Mouse (Mus musculus): ENCODE measurements around the gene Lgmn. TPM values are rescaled to one million over a fixed set of nuclear protein-coding genes. Genes with fewer than 3 reads are reported as not detected.
A peak's percentile ranks its signal among the peaks of the same experiment; 100 is the strongest.

The Lgmn gene
- polyA plus RNA-seq, 1 experiment from 2014 or later: 77.1 TPM

- H3K36me3 ChIP-seq (ENCODE audit: control insufficient read depth, insufficient read depth, low read length): no peaks in the 10 kb centered on the region
- H3K27ac ChIP-seq (replicated peaks): no peak overlapping the region
- H3K9me3 ChIP-seq (ENCODE audit: control insufficient read depth, low read length): no peaks in the 10 kb centered on the region
- 93% methylated on average over 5 of the region's 5 CpGs for WGBS
- H3K4me3 ChIP-seq (ENCODE audit: low read depth, low read length): no peak overlapping the region
- no peak for ATAC-seq (ENCODE audit: low FRiP score, low TSS enrichment)
- no peak overlapping the region for H3K9ac ChIP-seq (ENCODE audit: low read length)
- TF ChIP-seq CTCF (IDR thresholded peaks at IDR 0.05; ENCODE audit: low read depth) (no peak), EP300 (optimal IDR thresholded peaks at IDR 0.05) (no peak)
- H3K4me2 ChIP-seq (replicated peaks; ENCODE audit: low read depth): no peak overlapping the region
- no peaks in the 10 kb centered on the region for H3K27me3 ChIP-seq (ENCODE audit: control insufficient read depth, insufficient read depth, low read length)
- no peaks in the 10 kb centered on the region for H3K4me1 ChIP-seq (replicated peaks; ENCODE audit: control insufficient read depth, insufficient read depth)
- DNase-seq (ENCODE audit: low spot score): no peak
Observed at GRCm38 (mm10) chr12:102429656-102430055, 10.0 kb downstream of the Lgmn start.

- H3K4me2 ChIP-seq (replicated peaks; ENCODE audit: low read depth): no peak overlapping the region
- no peak overlapping the region for H3K4me3 ChIP-seq (ENCODE audit: low read depth, low read length)
- no peak overlapping the region for H3K27ac ChIP-seq (replicated peaks)
- 0 out of 2 replicates have a peak, but pooled peaks cover 3% of the 10 kb centered on the region for H3K4me1 ChIP-seq (replicated peaks; ENCODE audit: control insufficient read depth, insufficient read depth)
- no peaks in the 10 kb centered on the region for H3K27me3 ChIP-seq (ENCODE audit: control insufficient read depth, insufficient read depth, low read length)
- DNase-seq (ENCODE audit: low spot score) (peak; percentile 34), ATAC-seq (ENCODE audit: low FRiP score, low TSS enrichment) (peak; percentile 93)
- WGBS: 88% methylated on average over 7 of the region's 7 CpGs
- H3K9me3 ChIP-seq (ENCODE audit: control insufficient read depth, low read length): no peaks in the 10 kb centered on the region
- TF ChIP-seq EP300 (optimal IDR thresholded peaks at IDR 0.05) (no peak), CTCF (IDR thresholded peaks at IDR 0.05; ENCODE audit: low read depth) (no peak)
- no peaks in the 10 kb centered on the region for H3K36me3 ChIP-seq (ENCODE audit: control insufficient read depth, insufficient read depth, low read length)
- no peak overlapping the region for H3K9ac ChIP-seq (ENCODE audit: low read length)
Observed at GRCm38 (mm10) chr12:102426285-102426684, 13.3 kb downstream of the Lgmn start.

- no peak for TF ChIP-seq CTCF (IDR thresholded peaks at IDR 0.05; ENCODE audit: low read depth)
- TF ChIP-seq EP300 (optimal IDR thresholded peaks at IDR 0.05): no peak
- ATAC-seq (ENCODE audit: low FRiP score, low TSS enrichment) (no peak), DNase-seq (ENCODE audit: low spot score) (no peak)
Observed at GRCm38 (mm10) chr12:102425048-102425578, 14.5 kb downstream of the Lgmn start.

GRCm38 (mm10) chr12:102424456-102424855 lies 15.2 kb downstream of the Lgmn start:
- no peaks in the 10 kb centered on the region for H3K36me3 ChIP-seq (ENCODE audit: control insufficient read depth, insufficient read depth, low read length)
- H3K4me3 ChIP-seq (ENCODE audit: low read depth, low read length): no peak overlapping the region
- TF ChIP-seq EP300 (optimal IDR thresholded peaks at IDR 0.05) (no peak), CTCF (IDR thresholded peaks at IDR 0.05; ENCODE audit: low read depth) (no peak)
- no peak overlapping the region for H3K4me2 ChIP-seq (replicated peaks; ENCODE audit: low read depth)
- no peaks in the 10 kb centered on the region for H3K27me3 ChIP-seq (ENCODE audit: control insufficient read depth, insufficient read depth, low read length)
- ATAC-seq (ENCODE audit: low FRiP score, low TSS enrichment) (no peak), DNase-seq (ENCODE audit: low spot score) (no peak)
- no peak overlapping the region for H3K9ac ChIP-seq (ENCODE audit: low read length)
- 0 out of 2 replicates have a peak, but pooled peaks cover 3% of the 10 kb centered on the region for H3K4me1 ChIP-seq (replicated peaks; ENCODE audit: control insufficient read depth, insufficient read depth)
- no peaks in the 10 kb centered on the region for H3K9me3 ChIP-seq (ENCODE audit: control insufficient read depth, low read length)
- H3K27ac ChIP-seq (replicated peaks): no peak overlapping the region
- 43% methylated on average over 2 of the region's 2 CpGs for WGBS

More at GRCm38 (mm10) chr12:102425048-102425578, 14.5 kb downstream of the Lgmn start:
- 0 out of 2 replicates have a peak, but pooled peaks cover 3% of the 10 kb centered on the region for H3K4me1 ChIP-seq (replicated peaks; ENCODE audit: control insufficient read depth, insufficient read depth)
- no peak overlapping the region for H3K4me3 ChIP-seq (ENCODE audit: low read depth, low read length)
- no peak overlapping the region for H3K9ac ChIP-seq (ENCODE audit: low read length)
- 63% methylated on average over 4 of the region's 4 CpGs for WGBS
- no peak overlapping the region for H3K27ac ChIP-seq (replicated peaks)
- H3K4me2 ChIP-seq (replicated peaks; ENCODE audit: low read depth): no peak overlapping the region
- H3K9me3 ChIP-seq (ENCODE audit: control insufficient read depth, low read length): no peaks in the 10 kb centered on the region
- H3K27me3 ChIP-seq (ENCODE audit: control insufficient read depth, insufficient read depth, low read length): no peaks in the 10 kb centered on the region
- no peaks in the 10 kb centered on the region for H3K36me3 ChIP-seq (ENCODE audit: control insufficient read depth, insufficient read depth, low read length)

DNA sequence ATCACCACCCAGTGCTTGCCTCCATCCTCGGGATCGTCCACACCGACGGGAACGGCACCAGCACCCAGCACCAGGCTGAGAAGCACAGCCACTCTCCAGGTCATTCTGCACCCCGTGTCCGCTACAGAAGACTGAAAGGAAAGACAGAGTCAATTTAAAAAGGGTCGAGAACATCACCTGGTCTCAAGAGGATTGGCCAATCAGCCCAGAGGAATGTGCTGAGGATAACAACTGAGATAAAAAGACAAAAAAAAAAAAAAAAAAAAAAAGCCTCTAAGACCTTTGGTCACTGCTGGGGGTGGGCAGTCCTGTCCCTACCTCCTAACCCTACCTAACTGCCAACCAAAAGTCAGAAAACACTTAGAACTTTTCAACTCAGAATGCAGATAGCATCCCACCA lies 16.0 kb downstream of the Lgmn start:
- no peak for TF ChIP-seq EP300 (optimal IDR thresholded peaks at IDR 0.05)
- no peak for TF ChIP-seq CTCF (IDR thresholded peaks at IDR 0.05; ENCODE audit: low read depth)
- no peak overlapping the region for H3K27ac ChIP-seq (replicated peaks)
- no peak overlapping the region for H3K9ac ChIP-seq (ENCODE audit: low read length)
- ATAC-seq (ENCODE audit: low FRiP score, low TSS enrichment) (no peak), DNase-seq (ENCODE audit: low spot score) (no peak)
- H3K4me2 ChIP-seq (replicated peaks; ENCODE audit: low read depth): no peak overlapping the region
- H3K4me3 ChIP-seq (ENCODE audit: low read depth, low read length): no peak overlapping the region
- 0 out of 2 replicates have a peak, but pooled peaks cover 3% of the 10 kb centered on the region for H3K4me1 ChIP-seq (replicated peaks; ENCODE audit: control insufficient read depth, insufficient read depth)
- no peaks in the 10 kb centered on the region for H3K9me3 ChIP-seq (ENCODE audit: control insufficient read depth, low read length)
- 95% methylated on average over 8 of the region's 8 CpGs for WGBS
- no peaks in the 10 kb centered on the region for H3K27me3 ChIP-seq (ENCODE audit: control insufficient read depth, insufficient read depth, low read length)
- H3K36me3 ChIP-seq (ENCODE audit: control insufficient read depth, insufficient read depth, low read length): no peaks in the 10 kb centered on the region

DNA sequence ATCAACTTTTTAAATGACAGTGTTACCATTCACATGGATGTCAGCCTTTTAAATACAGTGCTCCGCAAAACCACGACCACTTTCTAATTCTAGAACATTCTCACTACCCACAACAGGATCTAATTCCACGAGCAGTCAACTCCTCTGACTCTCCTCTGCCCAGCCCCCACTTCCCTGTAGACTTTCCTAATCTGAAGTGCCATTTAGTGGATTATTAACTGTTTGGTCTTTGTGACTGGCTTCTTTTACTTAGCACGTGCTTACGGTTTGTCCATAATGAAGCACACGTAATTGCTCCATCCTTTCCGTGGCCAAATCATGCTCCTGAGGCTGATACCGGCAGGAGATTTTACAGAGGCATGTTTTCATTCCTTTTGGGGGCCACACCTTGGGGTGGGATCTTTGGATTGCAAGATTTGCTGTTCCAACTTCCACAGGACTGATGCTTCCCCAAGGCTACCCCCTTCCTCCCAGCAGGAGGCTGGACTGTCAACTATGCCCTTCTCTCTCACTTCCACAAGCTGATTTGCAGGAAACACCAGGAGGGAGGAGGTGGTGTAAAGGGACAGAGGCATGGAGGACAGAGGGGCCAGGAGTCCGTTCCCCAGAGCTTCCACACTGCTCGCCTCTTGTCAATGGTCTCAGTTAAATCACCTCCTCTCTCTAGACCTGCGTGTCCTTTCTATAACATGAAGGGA lies 16.8 kb downstream of the Lgmn start:
- ATAC-seq (ENCODE audit: low FRiP score, low TSS enrichment): no peak
- DNase-seq (ENCODE audit: low spot score): no peak
- TF ChIP-seq CTCF (IDR thresholded peaks at IDR 0.05; ENCODE audit: low read depth) (no peak), EP300 (optimal IDR thresholded peaks at IDR 0.05) (no peak)

More for the DNA sequence above, 16.8 kb downstream of the Lgmn start:
- Histone ChIP-seq H3K9me3 (ENCODE audit: control insufficient read depth, low read length) (no peaks in the 10 kb centered on the region), H3K27ac (replicated peaks) (no peak overlapping the region), H3K27me3 (ENCODE audit: control insufficient read depth, insufficient read depth, low read length) (no peaks in the 10 kb centered on the region), H3K4me2 (replicated peaks; ENCODE audit: low read depth) (no peak overlapping the region), H3K36me3 (ENCODE audit: control insufficient read depth, insufficient read depth, low read length) (no peaks in the 10 kb centered on the region), H3K4me1 (replicated peaks; ENCODE audit: control insufficient read depth, insufficient read depth) (0 out of 2 replicates have a peak, but pooled peaks cover 3% of the 10 kb centered on the region), H3K9ac (ENCODE audit: low read length) (no peak overlapping the region), H3K4me3 (ENCODE audit: low read depth, low read length) (no peak overlapping the region)
- WGBS: 79% methylated on average over 11 of the region's 11 CpGs

Data from stomach, postnatal 0 days (tissue).